In the genomic region with DNA sequence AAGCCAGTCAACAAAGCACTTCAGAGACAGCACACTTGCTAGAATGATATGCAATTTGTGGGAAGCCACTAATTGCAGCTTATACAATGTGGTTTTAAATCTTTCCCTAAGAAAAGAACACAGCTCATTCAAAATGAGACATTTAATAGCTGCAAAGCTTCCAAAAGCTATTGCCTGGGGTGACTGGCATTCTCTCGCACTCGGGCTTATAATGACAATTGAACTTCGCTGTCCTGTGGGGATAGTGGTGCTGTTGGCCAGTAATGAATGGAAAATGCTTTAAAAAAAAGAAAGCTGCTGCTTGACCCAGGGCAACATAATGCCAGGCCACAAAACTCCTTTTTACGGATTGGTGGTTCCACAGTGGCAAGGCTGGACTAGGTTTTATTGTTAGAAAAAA, we compare ENCODE assay signal across 22 mouse cellular contexts.
DNase-seq lines count a peak whose midpoint lies in the region; ATAC-seq and TF ChIP-seq lines count a peak whose summit lies in the region.
"Had no signal": no experiment of that assay in that cellular context is flagged by ENCODE, and none has a peak within 500 bp of the region (broad histone marks: within the 10 kb centered on the region; RNA-seq: fewer than 3 reads in every experiment).

No protein-coding gene starts in this region.

- no peak for DNase-seq in forebrain, embryonic 11.5 days (ENCODE audit: low spot score)
- peak; percentile 53 for DNase-seq in midbrain, embryonic 14.5 days
- DNase-seq in forebrain, embryonic 14.5 days (ENCODE audit: low spot score), result peak; percentile 59
- peak; percentile 45 for DNase-seq in midbrain, postnatal 0 days (ENCODE audit: low spot score)
- no peak for DNase-seq in layer of hippocampus, adult 9-10 months (ENCODE audit: low spot score)
- no peak for DNase-seq in gastrocnemius, postnatal 25 days
- DNase-seq: adrenal gland, postnatal 10 days; cerebellum, adult 11-12 months; cerebellum, postnatal 36 days; heart, postnatal 10 days; kidney, postnatal 4 days; right cerebral cortex, postnatal 25 days; thymus, postnatal 36 days had no signal

- H3K27me3 ChIP-seq in forebrain, embryonic 13.5 days, result no peaks in the 10 kb centered on the region
- no peaks in the 10 kb centered on the region for H3K27me3 ChIP-seq in forebrain, embryonic 11.5 days (ENCODE audit: control insufficient read depth, insufficient read depth, low read length)
- no peaks in the 10 kb centered on the region for H3K27me3 ChIP-seq in midbrain, embryonic 14.5 days (ENCODE audit: control insufficient read depth, insufficient read depth, low read length)
- H3K27me3 ChIP-seq in midbrain, embryonic 13.5 days, result no peaks in the 10 kb centered on the region
- H3K27me3 ChIP-seq in forebrain, embryonic 14.5 days (replicated peaks; ENCODE audit: control insufficient read depth, insufficient read depth, low read length), result no peaks in the 10 kb centered on the region
- no peaks in the 10 kb centered on the region for H3K27me3 ChIP-seq in midbrain, postnatal 0 days (ENCODE audit: insufficient read depth, low read length)
- H3K27me3 ChIP-seq: embryonic facial prominence, embryonic 13.5 days; kidney, embryonic 15.5 days; limb, embryonic 15.5 days; liver, embryonic 15.5 days had no signal

- H3K4me3 ChIP-seq in forebrain, embryonic 13.5 days, result no peak overlapping the region
- no peak overlapping the region for H3K4me3 ChIP-seq in forebrain, embryonic 11.5 days (ENCODE audit: low read depth, low read length)
- H3K4me3 ChIP-seq in midbrain, embryonic 14.5 days (replicated peaks; ENCODE audit: low read depth, low read length), result no peak overlapping the region
- no peak overlapping the region for H3K4me3 ChIP-seq in midbrain, embryonic 13.5 days (replicated peaks)
- H3K4me3 ChIP-seq in forebrain, embryonic 14.5 days (ENCODE audit: low read depth, low read length), result no peak overlapping the region
- H3K4me3 ChIP-seq in midbrain, postnatal 0 days (ENCODE audit: low read depth, low read length), result no peak overlapping the region
- H3K4me3 ChIP-seq: embryonic facial prominence, embryonic 13.5 days; kidney, embryonic 15.5 days; limb, embryonic 15.5 days; liver, embryonic 15.5 days had no signal

- no peak overlapping the region for H3K4me2 ChIP-seq in forebrain, embryonic 13.5 days
- no peak overlapping the region for H3K4me2 ChIP-seq in forebrain, embryonic 11.5 days (ENCODE audit: low read depth, low read length, severe bottlenecking)
- no peak overlapping the region for H3K4me2 ChIP-seq in midbrain, embryonic 14.5 days (ENCODE audit: low read length)
- no peak overlapping the region for H3K4me2 ChIP-seq in midbrain, embryonic 13.5 days (replicated peaks)
- H3K4me2 ChIP-seq in forebrain, embryonic 14.5 days (ENCODE audit: low read length), result no peak overlapping the region
- H3K4me2 ChIP-seq in midbrain, postnatal 0 days (ENCODE audit: low read depth, low read length, poor library complexity, severe bottlenecking), result no peak overlapping the region
- H3K4me2 ChIP-seq: embryonic facial prominence, embryonic 13.5 days; heart, embryonic 11.5 days; kidney, embryonic 15.5 days; limb, embryonic 15.5 days; liver, embryonic 15.5 days had no signal

- 15% methylated on average over 4 of the region's 4 CpGs for WGBS in forebrain, embryonic 13.5 days
- 32% methylated on average over 4 of the region's 4 CpGs for WGBS in forebrain, embryonic 11.5 days
- 39% methylated on average over 4 of the region's 4 CpGs for WGBS in midbrain, embryonic 14.5 days
- 43% methylated on average over 4 of the region's 4 CpGs for WGBS in midbrain, embryonic 13.5 days
- WGBS in forebrain, embryonic 14.5 days, result 10% methylated on average over 4 of the region's 4 CpGs
- 32% methylated on average over 4 of the region's 4 CpGs for WGBS in midbrain, postnatal 0 days

- no peak overlapping the region for H3K9ac ChIP-seq in forebrain, embryonic 13.5 days
- H3K9ac ChIP-seq in forebrain, embryonic 11.5 days (ENCODE audit: low read length), result no peak overlapping the region
- H3K9ac ChIP-seq in midbrain, embryonic 14.5 days (replicated peaks; ENCODE audit: low read length), result no peak overlapping the region
- no peak overlapping the region for H3K9ac ChIP-seq in midbrain, embryonic 13.5 days (replicated peaks)
- no peak overlapping the region for H3K9ac ChIP-seq in forebrain, embryonic 14.5 days (ENCODE audit: low read length)
- no peak overlapping the region for H3K9ac ChIP-seq in midbrain, postnatal 0 days (replicated peaks; ENCODE audit: low read length, poor library complexity, severe bottlenecking)
- H3K9ac ChIP-seq: embryonic facial prominence, embryonic 13.5 days; kidney, embryonic 15.5 days; limb, embryonic 15.5 days; liver, embryonic 15.5 days had no signal

- H3K9me3 ChIP-seq in forebrain, embryonic 13.5 days (replicated peaks), result 0 out of 2 replicates have a peak, but pooled peaks cover 2% of the 10 kb centered on the region
- H3K9me3 ChIP-seq in forebrain, embryonic 11.5 days (ENCODE audit: control insufficient read depth, low read length), result no peaks in the 10 kb centered on the region
- peaks cover 6% of the 10 kb centered on the region; the same call in 1 of the 2 replicates for H3K9me3 ChIP-seq in midbrain, embryonic 14.5 days (ENCODE audit: control insufficient read depth, low read length)
- peaks cover 6% of the 10 kb centered on the region; the same call in 1 of the 2 replicates for H3K9me3 ChIP-seq in midbrain, embryonic 13.5 days
- H3K9me3 ChIP-seq in forebrain, embryonic 14.5 days (replicated peaks; ENCODE audit: control insufficient read depth, low read length), result no peaks in the 10 kb centered on the region
- no peaks in the 10 kb centered on the region for H3K9me3 ChIP-seq in midbrain, postnatal 0 days (ENCODE audit: low read length)
- H3K9me3 ChIP-seq: kidney, embryonic 15.5 days; limb, embryonic 15.5 days; liver, embryonic 15.5 days had no signal

- ATAC-seq in forebrain, embryonic 13.5 days, result peak; percentile 48
- ATAC-seq in forebrain, embryonic 11.5 days (replicated peaks; ENCODE audit: low FRiP score), result no peak
- ATAC-seq in midbrain, embryonic 14.5 days (ENCODE audit: low FRiP score, low TSS enrichment), result no peak
- ATAC-seq in midbrain, embryonic 13.5 days, result no peak
- ATAC-seq in forebrain, embryonic 14.5 days, result peak; percentile 50; the same call in 1 of the 2 replicates
- ATAC-seq in midbrain, postnatal 0 days (ENCODE audit: low FRiP score), result no peak
- ATAC-seq: hindbrain, embryonic 16.5 days; intestine, postnatal 0 days had no signal

- H3K4me1 ChIP-seq in forebrain, embryonic 13.5 days, result peaks cover 8% of the 10 kb centered on the region
- H3K4me1 ChIP-seq in forebrain, embryonic 11.5 days (replicated peaks; ENCODE audit: control insufficient read depth, insufficient read depth, low read length), result no peaks in the 10 kb centered on the region
- H3K4me1 ChIP-seq in midbrain, embryonic 14.5 days (ENCODE audit: control insufficient read depth, insufficient read depth, low read length), result no peaks in the 10 kb centered on the region
- H3K4me1 ChIP-seq in midbrain, embryonic 13.5 days (replicated peaks), result peaks cover 8% of the 10 kb centered on the region; the same call in 1 of the 2 replicates
- H3K4me1 ChIP-seq in forebrain, embryonic 14.5 days (ENCODE audit: control insufficient read depth, insufficient read depth, low read length), result peaks cover 5% of the 10 kb centered on the region; the same call in 1 of the 2 replicates
- H3K4me1 ChIP-seq in midbrain, postnatal 0 days (ENCODE audit: insufficient read depth, low read length), result no peaks in the 10 kb centered on the region
- H3K4me1 ChIP-seq: embryonic facial prominence, embryonic 13.5 days; kidney, embryonic 15.5 days; limb, embryonic 15.5 days; liver, embryonic 15.5 days had no signal

- TF ChIP-seq CTCF in midbrain, postnatal 0 days (IDR thresholded peaks at IDR 0.05), result no peak

- H3K36me3 ChIP-seq in forebrain, embryonic 13.5 days (ENCODE audit: poor library complexity, severe bottlenecking), result no peaks in the 10 kb centered on the region
- no peaks in the 10 kb centered on the region for H3K36me3 ChIP-seq in forebrain, embryonic 11.5 days (ENCODE audit: control insufficient read depth, insufficient read depth, low read length)
- no peaks in the 10 kb centered on the region for H3K36me3 ChIP-seq in midbrain, embryonic 14.5 days (ENCODE audit: control insufficient read depth, insufficient read depth, low read length)
- no peaks in the 10 kb centered on the region for H3K36me3 ChIP-seq in midbrain, embryonic 13.5 days
- no peaks in the 10 kb centered on the region for H3K36me3 ChIP-seq in forebrain, embryonic 14.5 days (ENCODE audit: control insufficient read depth, insufficient read depth, low read length)
- H3K36me3 ChIP-seq in midbrain, postnatal 0 days (ENCODE audit: insufficient read depth, low read length), result no peaks in the 10 kb centered on the region
- H3K36me3 ChIP-seq: embryonic facial prominence, embryonic 13.5 days; kidney, embryonic 15.5 days; limb, embryonic 15.5 days; liver, embryonic 15.5 days had no signal

- H3K27ac ChIP-seq in forebrain, embryonic 13.5 days, result peak overlapping the region; percentile 35; the same call in 1 of the 2 replicates
- H3K27ac ChIP-seq in forebrain, embryonic 11.5 days (ENCODE audit: low read depth, low read length), result no peak overlapping the region
- H3K27ac ChIP-seq in midbrain, embryonic 14.5 days (replicated peaks; ENCODE audit: low read depth, low read length), result no peak overlapping the region
- no peak overlapping the region; the same call in 1 of the 2 replicates for H3K27ac ChIP-seq in midbrain, embryonic 13.5 days
- H3K27ac ChIP-seq in forebrain, embryonic 14.5 days (ENCODE audit: low read depth, low read length), result no peak overlapping the region
- no peak overlapping the region for H3K27ac ChIP-seq in midbrain, postnatal 0 days (ENCODE audit: low read depth, low read length)
- H3K27ac ChIP-seq: embryonic facial prominence, embryonic 13.5 days; kidney, embryonic 15.5 days; limb, embryonic 15.5 days; liver, embryonic 15.5 days had no signal

Comparison
In these comparisons a context has a peak if more than half of its experiments do, and no peak if none do; other contexts are left out.
1. ATAC-seq: peak in forebrain, embryonic 13.5 days (single experiment) and forebrain, embryonic 14.5 days (single experiment); none in forebrain, embryonic 11.5 days (single experiment), midbrain, embryonic 14.5 days (single experiment), midbrain, embryonic 13.5 days (single experiment) and midbrain, postnatal 0 days (single experiment).
2. DNase-seq: peak in midbrain, embryonic 14.5 days (single experiment), forebrain, embryonic 14.5 days (single experiment) and midbrain, postnatal 0 days (single experiment); none in forebrain, embryonic 11.5 days (single experiment), layer of hippocampus, adult 9-10 months (single experiment) and gastrocnemius, postnatal 25 days (single experiment).